Mouse (Mus musculus): ENCODE measurements around the gene Trhde.

The Trhde gene

GRCm38 (mm10) chr10:114736377-114736776, 65.7 kb downstream of the Trhde start:
- DNase-seq (ENCODE audit: low spot score in 2 of 2): no peak

- no peak for DNase-seq (ENCODE audit: low spot score in 2 of 2)
These were observed 66.4 kb downstream of the Trhde start for GRCm38 (mm10) chr10:114735678-114736077.

- no peak for DNase-seq (ENCODE audit: low spot score in 2 of 2)
These were observed 67.0 kb downstream of the Trhde start for GRCm38 (mm10) chr10:114735111-114735510.

- no peak for DNase-seq (ENCODE audit: low spot score in 2 of 2)
These were observed 76.5 kb downstream of the Trhde start for GRCm38 (mm10) chr10:114725591-114725990.

- DNase-seq (ENCODE audit: low spot score in 2 of 2): no peak
These were observed 100.3 kb downstream of the Trhde start for GRCm38 (mm10) chr10:114701791-114702190.

GRCm38 (mm10) chr10:114671791-114672415, 130.2 kb downstream of the Trhde start:
- DNase-seq (ENCODE audit: low spot score in 2 of 2): no peak

- no peak for DNase-seq (ENCODE audit: low spot score in 2 of 2)
These were observed 209.1 kb downstream of the Trhde start for GRCm38 (mm10) chr10:114593046-114593445.

- DNase-seq (ENCODE audit: low spot score in 2 of 2): no peak
These were observed 223.2 kb downstream of the Trhde start for GRCm38 (mm10) chr10:114578926-114579325.

- no peak for DNase-seq (ENCODE audit: low spot score in 2 of 2)
These were observed 234.2 kb downstream of the Trhde start for GRCm38 (mm10) chr10:114567891-114568290.

- no peak for DNase-seq (ENCODE audit: low spot score in 2 of 2)
These were observed 292.9 kb downstream of the Trhde start for GRCm38 (mm10) chr10:114509186-114509585.

- DNase-seq (ENCODE audit: low spot score in 2 of 2): no peak
These were observed 313.3 kb downstream of the Trhde start for GRCm38 (mm10) chr10:114488806-114489205.

- no peak for DNase-seq (ENCODE audit: low spot score in 2 of 2)
These were observed 346.5 kb downstream of the Trhde start for GRCm38 (mm10) chr10:114455591-114455990.

- DNase-seq (ENCODE audit: low spot score in 2 of 2): no peak
These were observed 354.0 kb downstream of the Trhde start for GRCm38 (mm10) chr10:114448116-114448515.

- DNase-seq (ENCODE audit: low spot score in 2 of 2): no peak
These were observed 383.1 kb downstream of the Trhde start for GRCm38 (mm10) chr10:114418956-114419530.

- DNase-seq (ENCODE audit: low spot score in 2 of 2): no peak
These were observed 386.4 kb downstream of the Trhde start for GRCm38 (mm10) chr10:114415717-114416116.

- no peak for DNase-seq (ENCODE audit: low spot score in 2 of 2)
These were observed 396.8 kb downstream of the Trhde start for GRCm38 (mm10) chr10:114405260-114405659.

- DNase-seq (ENCODE audit: low spot score in 2 of 2): no peak
These were observed 398.3 kb downstream of the Trhde start for GRCm38 (mm10) chr10:114403795-114404194.

GRCm38 (mm10) chr10:114370804-114371203, 431.3 kb downstream of the Trhde start:
- DNase-seq (ENCODE audit: low spot score in 2 of 2): no peak

- DNase-seq (ENCODE audit: low spot score in 2 of 2): no peak
These were observed 438.7 kb downstream of the Trhde start for GRCm38 (mm10) chr10:114363442-114363841.

- DNase-seq (ENCODE audit: low spot score in 2 of 2): no peak
These were observed 439.5 kb downstream of the Trhde start for GRCm38 (mm10) chr10:114362631-114363030.

Data from thymus, postnatal 10 days (tissue).